Mouse (Mus musculus) myocyte (in vitro differentiated cells): Measurements from ENCODE around the gene Hnf4a. TPM values are rescaled to one million over a fixed set of nuclear protein-coding genes. Genes with fewer than 3 reads are reported as not detected.
"Not testable (repeated sequence)": the region's sequence is repeated elsewhere in the genome, so short reads cannot be mapped to it uniquely, and the experiment has no call there.

Source experiments
- H3K27me3 ChIP-seq: one replicate; pipeline ENCODE4 v1.6.1; 2011; ENCODE audit not compliant: control insufficient read depth, insufficient read depth, insufficient read length
- H3K36me3 ChIP-seq: one replicate; pipeline ENCODE4 v1.6.1; 2011; ENCODE audit not compliant: control insufficient read depth, insufficient read depth
- H3K4me2 ChIP-seq: one replicate; pipeline ENCODE4 v1.6.1; 2011; ENCODE audit warnings: low read depth, control low read depth
- H3K4me3 ChIP-seq: one replicate; pipeline ENCODE4 v1.5.1; 2011; ENCODE audit warnings: mild to moderate bottlenecking, control low read depth, moderate library complexity
- H3K79me2 ChIP-seq: one replicate; pipeline ENCODE4 v1.6.1; 2011; ENCODE audit not compliant: control insufficient read depth, insufficient read depth
- H3ac ChIP-seq: one replicate; pipeline ENCODE4 v1.6.1; 2011; ENCODE audit not compliant: control insufficient read depth, insufficient read length
- CEBPB ChIP-seq: IDR thresholded peaks from 2 replicates; pipeline ENCODE4 v1.6.1; 2011; ENCODE audit warnings: mild to moderate bottlenecking, moderate library complexity; ENCODE audit not compliant: poor library complexity, insufficient read depth, severe bottlenecking
- E2F4 ChIP-seq: IDR thresholded peaks from one replicate; pipeline ENCODE4 v1.6.1; 2011; ENCODE audit warnings: mild to moderate bottlenecking, control low read depth, moderate library complexity; ENCODE audit not compliant: insufficient read depth
- MAX ChIP-seq: IDR thresholded peaks from one replicate; pipeline ENCODE4 v1.6.1; 2011; ENCODE audit warnings: low read depth, mild to moderate bottlenecking, control low read depth
- MYOD1 ChIP-seq, 3 experiments: IDR thresholded peaks; one replicate each; pipeline ENCODE4 v1.6.1; 2011; ENCODE audit warnings: control low read depth in 2 of 3, low read depth in 2 of 3, mild to moderate bottlenecking in 2 of 3, moderate library complexity in 1 of 3; ENCODE audit not compliant: insufficient read length in 2 of 3, control insufficient read depth in 1 of 3
- MYOG ChIP-seq, 3 experiments: IDR thresholded peaks; one replicate each; pipeline ENCODE4 v1.6.1; 2011; ENCODE audit warnings: control low read depth in 2 of 3, low read depth in 2 of 3, mild to moderate bottlenecking in 2 of 3; ENCODE audit not compliant: insufficient read length in 2 of 3, control insufficient read depth in 1 of 3, insufficient read depth in 1 of 3
- POLR2A ChIP-seq: IDR thresholded peaks from one replicate; pipeline ENCODE4 v1.6.1; 2011; ENCODE audit warnings: low read depth, mild to moderate bottlenecking, control low read depth, moderate library complexity; ENCODE audit not compliant: insufficient read length
- POLR2AphosphoS2 ChIP-seq: IDR thresholded peaks from one replicate; pipeline ENCODE4 v1.6.1; 2011; ENCODE audit warnings: low read depth, control low read depth; ENCODE audit not compliant: insufficient read length
- REST ChIP-seq: IDR thresholded peaks from one replicate; pipeline ENCODE4 v1.6.1; 2011; ENCODE audit warnings: mild to moderate bottlenecking, control low read depth, moderate library complexity; ENCODE audit not compliant: insufficient read depth, insufficient read length
- SRF ChIP-seq: IDR thresholded peaks from one replicate; pipeline ENCODE4 v1.6.1; 2011; ENCODE audit warnings: low read depth; ENCODE audit not compliant: control insufficient read depth, insufficient read length
- TCF12 ChIP-seq: IDR thresholded peaks from one replicate; pipeline ENCODE4 v1.6.1; 2011; ENCODE audit warnings: mild to moderate bottlenecking, control low read depth; ENCODE audit not compliant: poor library complexity, insufficient read depth, severe bottlenecking
- TCF3 ChIP-seq: IDR thresholded peaks from one replicate; pipeline ENCODE4 v1.6.1; 2011; ENCODE audit warnings: low read depth, control low read depth; ENCODE audit not compliant: insufficient read length
- USF1 ChIP-seq: IDR thresholded peaks from one replicate; pipeline ENCODE4 v1.6.1; 2011; ENCODE audit warnings: low read depth, mild to moderate bottlenecking, control low read depth, moderate library complexity
- polyA plus RNA-seq: library from polyadenylated mRNA; unstranded; fragments of >200 nt; fragmentation: generic; extraction: Trizol; gene quantifications from one replicate; pipeline ENCODE4 v1.2.1, GENCODE M21; 2012; ENCODE audit warnings: missing spikeins

Gene Hnf4a
- polyA plus RNA-seq, 1 experiment = not detected

GRCm38 (mm10) chr2:163615906-163616651 lies 109.5 kb downstream of the Hnf4a start:
- H3K79me2 ChIP-seq = no peaks in the 10 kb centered on the region
- TF ChIP-seq POLR2A (peak; percentile 19), POLR2AphosphoS2 (peak; percentile 56), USF1 (no peak), SRF (no peak), MYOG (IDR thresholded peaks at IDR 0.05; ENCODE audit: control insufficient read depth in 1 of 3, insufficient read depth in 1 of 3, insufficient read length in 2 of 3, low read depth in 2 of 3) (no peak), MAX (no peak)
- H3K4me2 ChIP-seq = no peak overlapping the region
- no peak overlapping the region for H3K4me3 ChIP-seq
- H3K27me3 ChIP-seq = no peaks in the 10 kb centered on the region
- H3ac ChIP-seq = no peak overlapping the region
- H3K36me3 ChIP-seq = peaks cover 57% of the 10 kb centered on the region

DNA sequence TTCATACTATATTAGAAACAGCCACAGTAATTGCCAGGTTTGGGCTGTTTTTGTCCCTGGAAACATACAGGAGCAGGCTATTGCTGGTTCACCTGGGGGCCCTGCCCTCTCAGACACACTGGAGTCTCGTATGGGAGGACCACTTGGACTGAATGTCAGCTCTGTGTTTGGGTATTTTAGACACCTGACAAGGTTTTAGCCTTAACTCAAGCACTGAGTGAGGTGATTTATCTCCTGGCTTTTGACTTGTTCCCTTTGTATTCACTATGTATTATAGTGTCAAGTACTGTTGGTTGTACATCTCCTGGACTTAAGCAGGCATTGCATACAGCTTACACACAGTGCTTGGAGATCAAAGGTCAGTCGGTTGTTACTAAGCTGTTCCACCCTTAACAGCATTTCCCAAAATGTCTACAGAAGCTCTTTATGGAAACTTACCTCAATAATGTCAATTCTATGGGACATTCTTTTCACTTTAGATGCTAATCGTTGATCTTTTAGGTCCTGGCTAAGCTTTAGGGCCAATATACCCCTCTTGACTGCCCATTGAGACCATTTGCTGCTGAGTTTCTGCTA lies 110.1 kb downstream of the Hnf4a start:
- Histone ChIP-seq H3ac (no peak overlapping the region), H3K36me3 (peaks cover 57% of the 10 kb centered on the region), H3K4me3 (no peak overlapping the region), H3K79me2 (no peaks in the 10 kb centered on the region), H3K4me2 (no peak overlapping the region), H3K27me3 (no peaks in the 10 kb centered on the region)
- TF ChIP-seq MYOG (IDR thresholded peaks at IDR 0.05; ENCODE audit: control insufficient read depth in 1 of 3, insufficient read depth in 1 of 3, insufficient read length in 2 of 3, low read depth in 2 of 3) (no peak), MAX (no peak), TCF12 (no peak), MYOD1 (IDR thresholded peaks at IDR 0.05; ENCODE audit: control insufficient read depth in 1 of 3, insufficient read length in 2 of 3, low read depth in 2 of 3) (no peak), POLR2AphosphoS2 (peak; percentile 47)

DNA sequence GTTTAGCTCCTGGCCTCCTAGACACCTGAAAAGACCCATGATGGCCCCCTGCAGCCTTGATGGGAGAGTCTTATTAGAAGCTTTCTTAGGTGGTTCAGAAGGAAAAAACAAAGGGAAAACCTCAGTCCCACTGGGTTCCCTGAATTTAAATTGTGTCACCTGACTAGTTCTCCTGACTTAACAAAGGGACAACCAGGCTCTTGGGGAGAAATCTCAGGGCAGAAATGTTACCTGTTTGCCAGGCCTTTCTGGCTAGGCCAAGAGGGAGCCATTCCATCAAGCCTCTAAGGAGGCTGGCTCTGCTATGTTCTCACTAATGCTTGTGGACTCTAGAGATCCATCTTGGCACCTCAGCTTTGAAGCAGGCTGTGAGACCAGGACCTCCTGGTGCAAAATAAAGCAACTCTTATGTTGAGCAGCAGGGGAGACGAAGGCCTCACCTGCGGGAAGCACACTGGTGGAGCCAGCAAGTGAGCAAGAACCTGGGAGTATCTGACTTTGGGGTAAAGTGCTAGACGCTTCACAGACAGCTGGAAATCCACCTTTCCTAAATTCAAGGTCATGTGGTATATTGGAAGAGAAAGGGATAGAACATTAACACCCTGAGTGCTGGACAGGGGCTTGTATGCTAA lies 110.7 kb downstream of the Hnf4a start:
- Histone ChIP-seq H3K36me3 (peaks cover 58% of the 10 kb centered on the region), H3K27me3 (no peaks in the 10 kb centered on the region), H3ac (no peak overlapping the region), H3K79me2 (no peaks in the 10 kb centered on the region), H3K4me2 (no peak overlapping the region), H3K4me3 (no peak overlapping the region)
- TF ChIP-seq SRF = no peak
- TF ChIP-seq POLR2A = no peak
- peak; percentile 77 for TF ChIP-seq POLR2AphosphoS2

DNA sequence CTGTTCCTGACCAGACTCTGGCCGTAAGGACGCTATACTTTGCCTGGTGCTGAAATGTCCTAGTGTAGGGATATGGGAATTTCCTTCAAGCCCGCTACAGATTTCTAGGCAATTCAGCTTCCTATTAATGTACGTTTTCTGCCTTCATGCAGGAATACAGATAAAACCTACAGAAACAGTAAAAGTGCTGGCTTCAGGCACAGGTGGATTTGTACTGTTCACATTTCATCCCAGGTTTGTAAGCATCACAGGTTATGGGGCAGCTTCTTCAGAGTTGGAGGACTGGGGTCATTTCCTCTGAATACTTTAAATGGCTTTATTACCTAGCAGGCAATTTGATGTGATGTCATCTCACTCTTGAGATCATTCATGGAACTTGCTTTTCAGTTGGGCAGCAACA lies 111.3 kb downstream of the Hnf4a start:
- Histone ChIP-seq H3ac (no peak overlapping the region), H3K27me3 (no peaks in the 10 kb centered on the region), H3K36me3 (peaks cover 56% of the 10 kb centered on the region), H3K79me2 (no peaks in the 10 kb centered on the region), H3K4me3 (no peak overlapping the region), H3K4me2 (no peak overlapping the region)
- no peak for TF ChIP-seq USF1
- no peak for TF ChIP-seq E2F4
- no peak for TF ChIP-seq POLR2AphosphoS2
- TF ChIP-seq TCF12 = no peak

DNA sequence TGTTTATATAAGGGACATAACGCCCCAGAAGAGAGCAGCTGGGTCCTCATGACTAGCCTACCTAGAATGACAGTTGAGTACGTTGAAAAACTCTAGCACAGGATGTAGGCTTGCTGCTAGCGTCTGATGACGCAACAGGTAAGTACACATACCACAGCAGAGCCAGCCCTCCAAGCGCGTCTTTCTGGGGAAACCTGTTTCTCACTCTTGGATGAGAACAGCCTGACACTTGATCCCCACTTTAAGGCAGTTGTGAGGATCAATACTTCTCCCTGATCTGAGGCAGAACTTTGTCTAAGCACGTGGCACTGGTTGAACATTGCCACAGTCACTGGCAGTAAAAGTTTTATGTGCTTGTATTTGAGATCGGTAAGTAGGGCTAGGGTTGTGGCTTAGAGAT lies 113.8 kb downstream of the Hnf4a start:
- no peaks in the 10 kb centered on the region for H3K79me2 ChIP-seq
- peaks cover 61% of the 10 kb centered on the region for H3K36me3 ChIP-seq

DNA sequence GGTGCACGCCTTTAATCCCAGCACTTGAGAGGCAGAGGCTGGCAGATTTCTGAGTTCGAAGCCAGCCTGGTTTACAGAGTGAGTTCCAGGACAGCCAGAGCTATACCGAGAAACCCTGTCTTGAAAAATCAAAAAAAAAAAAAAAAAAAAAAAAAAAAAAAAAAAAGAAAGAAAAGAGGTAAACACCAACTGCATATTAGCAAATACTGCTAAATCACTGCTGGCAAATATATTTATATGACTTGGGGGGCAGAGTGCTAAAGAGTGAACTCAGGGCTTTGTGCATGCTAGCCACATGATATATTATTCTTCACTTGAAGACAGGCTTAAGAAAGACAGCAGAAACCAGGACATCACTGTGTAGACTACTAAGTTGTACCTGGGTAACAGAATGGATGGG lies 114.8 kb downstream of the Hnf4a start:
- H3K4me2 ChIP-seq, H3K79me2 ChIP-seq, H3ac ChIP-seq, H3K27me3 ChIP-seq, H3K4me3 ChIP-seq: not testable (repeated sequence)
- peaks cover 70% of the 10 kb centered on the region for H3K36me3 ChIP-seq

More for the DNA sequence above, 113.8 kb downstream of the Hnf4a start:
- Histone ChIP-seq H3K27me3 (no peaks in the 10 kb centered on the region), H3K4me3 (no peak overlapping the region), H3K4me2 (no peak overlapping the region), H3ac (no peak overlapping the region)
- TF ChIP-seq TCF3 (no peak), USF1 (no peak), MYOG (IDR thresholded peaks at IDR 0.05; ENCODE audit: control insufficient read depth in 1 of 3, insufficient read depth in 1 of 3, insufficient read length in 2 of 3, low read depth in 2 of 3) (no peak), POLR2AphosphoS2 (no peak), E2F4 (no peak), POLR2A (no peak), TCF12 (no peak), REST (no peak), MYOD1 (IDR thresholded peaks at IDR 0.05; ENCODE audit: control insufficient read depth in 1 of 3, insufficient read length in 2 of 3, low read depth in 2 of 3) (no peak), SRF (no peak), MAX (no peak), CEBPB (no peak)
